Mouse (Mus musculus) hindbrain, embryonic 10.5 days (tissue): ENCODE data around the gene Suds3. TPM values are rescaled to one million over a fixed set of nuclear protein-coding genes. Genes with fewer than 3 reads are reported as not detected.
A peak's percentile ranks its signal among the peaks of the same experiment; 100 is the strongest.

ENCODE experiments used
- DNase-seq: peaks from one replicate; pipeline ENCODE4 v3.0.0-alpha.2; 2017; ENCODE audit warnings: low spot score
- H3K27ac ChIP-seq: fragments of 300-500 bp; sonication (generic); 2 replicates; pipeline ENCODE4 v1.5.1; 2016; ENCODE audit warnings: mild to moderate bottlenecking, moderate library complexity
- H3K27me3 ChIP-seq: fragments of 300-500 bp; sonication (generic); 2 replicates; pipeline ENCODE4 v1.6.1; 2016; ENCODE audit warnings: mild to moderate bottlenecking; ENCODE audit not compliant: poor library complexity, insufficient read depth, severe bottlenecking
- H3K36me3 ChIP-seq: fragments of 300-500 bp; sonication (generic); 2 replicates; pipeline ENCODE4 v1.6.1; 2016; ENCODE audit warnings: mild to moderate bottlenecking, moderate library complexity
- H3K4me1 ChIP-seq: fragments of 300-500 bp; sonication (generic); replicated peaks from 2 replicates; pipeline ENCODE4 v1.6.1; 2016; ENCODE audit warnings: mild to moderate bottlenecking
- H3K4me3 ChIP-seq: fragments of 300-500 bp; sonication (generic); 2 replicates; pipeline ENCODE4 v1.5.1; 2016; ENCODE audit warnings: mild to moderate bottlenecking, moderate library complexity
- H3K9me3 ChIP-seq: fragments of 300-500 bp; sonication (generic); 2 replicates; pipeline ENCODE4 v1.6.1; 2016; ENCODE audit warnings: mild to moderate bottlenecking, moderate library complexity
- WGBS: fragments of 180-500 bp; shearing (Covaris S2); methylation state at CpG from one replicate; pipeline ENCODE4 v1.1.7; 2016; 5-methylcytosine and 5-hydroxymethylcytosine counted together
- polyA plus RNA-seq: library from polyadenylated mRNA; unstranded; fragments of >200 nt; fragmentation: Nextera tagmentation; extraction: Ambion mirVana; gene quantifications from 2 replicates; pipeline ENCODE4 v1.2.1, GENCODE M21; 2016

The Suds3 gene
- polyA plus RNA-seq, 1 experiment from 2014 or later, result 90.4 TPM

DNA sequence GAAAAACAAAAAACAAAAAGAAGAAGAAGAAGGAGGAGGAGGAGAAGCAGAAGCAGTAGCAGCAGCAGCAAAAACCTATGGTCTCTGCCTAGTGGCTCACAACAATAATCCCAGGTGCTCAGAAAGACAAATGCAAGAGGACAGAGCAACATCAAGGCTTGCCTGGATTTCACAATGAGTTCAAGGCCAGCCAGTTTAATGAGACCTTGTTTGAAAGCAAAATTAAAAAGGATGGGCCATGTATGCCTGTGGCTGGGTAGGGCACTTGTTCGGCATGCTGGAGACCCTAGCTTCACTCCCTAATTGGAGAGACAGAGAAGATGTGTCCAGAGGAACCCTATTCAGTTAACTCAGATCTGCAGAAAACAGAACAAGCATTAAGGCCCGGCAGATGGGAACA, 1.3 kb upstream of the Suds3 start:
- no peak for DNase-seq
- 91% methylated on average over 2 of the region's 2 CpGs for WGBS

GRCm38 (mm10) chr5:117116660-117117059, 747 bp upstream of the Suds3 start:
- WGBS, result 75% methylated on average over 2 of the region's 2 CpGs
- peaks cover 23% of the 10 kb centered on the region for H3K36me3 ChIP-seq
- peaks cover 14% of the 10 kb centered on the region for H3K27me3 ChIP-seq
- H3K4me1 ChIP-seq, result peaks cover 38% of the 10 kb centered on the region
- no peak for DNase-seq
- H3K27ac ChIP-seq, result no peak overlapping the region
- no peaks in the 10 kb centered on the region for H3K9me3 ChIP-seq
- no peak overlapping the region for H3K4me3 ChIP-seq

More for the DNA sequence above, 1.3 kb upstream of the Suds3 start:
- Histone ChIP-seq H3K36me3 (peaks cover 17% of the 10 kb centered on the region), H3K9me3 (no peaks in the 10 kb centered on the region), H3K27ac (no peak overlapping the region), H3K4me3 (no peak overlapping the region), H3K27me3 (peaks cover 20% of the 10 kb centered on the region), H3K4me1 (peaks cover 44% of the 10 kb centered on the region)

DNA sequence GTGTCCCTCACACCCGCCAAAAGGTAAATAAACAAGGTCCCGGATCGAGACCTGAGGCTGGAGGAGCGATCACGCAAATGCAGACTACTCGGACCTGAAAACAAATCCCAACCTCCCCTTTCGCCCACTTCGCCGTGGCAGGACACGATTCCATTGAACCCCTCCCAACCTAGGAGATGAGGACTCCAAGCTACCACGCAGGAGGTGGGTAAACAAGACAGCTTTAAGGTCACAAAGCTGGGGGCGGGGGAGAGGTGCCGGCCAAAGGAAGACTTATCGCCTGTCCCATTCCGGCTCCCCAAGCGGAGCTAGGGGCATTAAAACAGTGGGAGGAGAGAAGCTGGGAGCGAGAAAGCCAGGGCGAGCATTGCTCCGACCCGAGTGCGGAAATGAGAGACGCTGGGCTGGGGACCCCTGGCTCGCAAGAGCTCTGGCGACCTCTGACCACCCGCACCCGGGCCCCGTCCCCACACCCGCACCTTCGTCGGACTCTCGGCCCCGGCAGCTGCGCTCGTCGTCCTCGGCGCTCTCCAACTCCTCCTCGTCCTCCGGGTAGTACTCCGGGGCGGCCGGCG, 633 bp downstream of the Suds3 start:
- Histone ChIP-seq H3K4me1 (peaks cover 25% of the 10 kb centered on the region), H3K27me3 (peaks cover under 1% of the 10 kb centered on the region; the same call in 1 of the 2 replicates), H3K36me3 (peaks cover 36% of the 10 kb centered on the region), H3K27ac (peak overlapping the region; percentile 96), H3K9me3 (no peaks in the 10 kb centered on the region), H3K4me3 (peak overlapping the region; percentile 83)
- peak; percentile 63 for DNase-seq
- under 1% methylated on average over 43 of the region's 43 CpGs for WGBS

DNA sequence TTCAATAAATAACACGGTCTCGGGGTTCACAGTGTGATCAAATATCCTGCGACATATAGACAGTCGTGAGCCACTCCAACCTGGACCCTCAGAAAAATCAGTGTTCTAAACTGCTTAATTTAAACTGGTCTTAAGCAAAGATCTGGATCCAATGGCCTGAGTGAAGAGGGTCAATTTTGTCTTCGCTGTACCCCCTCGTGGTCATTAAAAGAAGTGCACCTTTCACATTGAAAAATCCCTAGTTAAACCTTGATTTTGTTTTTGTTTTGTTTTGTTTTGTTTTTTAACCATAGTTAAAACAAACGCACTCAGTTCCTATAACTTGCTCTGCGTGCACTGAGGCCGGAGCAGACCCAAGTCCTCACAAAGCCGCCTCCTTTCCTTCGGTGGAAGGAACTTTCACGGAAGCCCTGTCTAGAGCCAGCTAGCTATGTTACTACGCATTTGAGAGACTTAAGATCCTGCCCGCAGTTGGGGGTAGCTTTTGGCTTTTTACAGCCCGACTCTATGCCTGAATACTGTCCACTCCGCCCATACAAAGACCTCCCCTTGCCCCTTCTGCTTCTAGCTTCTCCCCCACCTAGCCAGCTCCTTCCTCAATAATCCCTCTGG, 1.2 kb downstream of the Suds3 start:
- peak; percentile 36 for DNase-seq
- no peaks in the 10 kb centered on the region for H3K9me3 ChIP-seq
- H3K27ac ChIP-seq, result peak overlapping the region; percentile 96
- 5% methylated on average over 16 of the region's 16 CpGs for WGBS
- H3K4me1 ChIP-seq, result peaks cover 22% of the 10 kb centered on the region
- H3K4me3 ChIP-seq, result peak overlapping the region; percentile 83
- no peaks in the 10 kb centered on the region for H3K27me3 ChIP-seq
- H3K36me3 ChIP-seq, result peaks cover 42% of the 10 kb centered on the region

GRCm38 (mm10) chr5:117113330-117113729, 2.6 kb downstream of the Suds3 start:
- no peak overlapping the region for H3K4me3 ChIP-seq
- no peaks in the 10 kb centered on the region for H3K9me3 ChIP-seq
- no peak for DNase-seq
- 91% methylated on average over 7 of the region's 7 CpGs for WGBS
- no peak overlapping the region for H3K27ac ChIP-seq
- peaks cover 55% of the 10 kb centered on the region for H3K36me3 ChIP-seq
- H3K27me3 ChIP-seq, result no peaks in the 10 kb centered on the region
- peaks cover 13% of the 10 kb centered on the region for H3K4me1 ChIP-seq

GRCm38 (mm10) chr5:117111774-117112112, 4.2 kb downstream of the Suds3 start:
- 96% methylated on average over 7 of the region's 7 CpGs for WGBS
- no peak for DNase-seq
- no peak overlapping the region for H3K4me3 ChIP-seq
- H3K27me3 ChIP-seq, result no peaks in the 10 kb centered on the region
- peaks cover 71% of the 10 kb centered on the region for H3K36me3 ChIP-seq
- peaks cover 13% of the 10 kb centered on the region for H3K4me1 ChIP-seq
- H3K9me3 ChIP-seq, result no peaks in the 10 kb centered on the region
- H3K27ac ChIP-seq, result no peak overlapping the region

- WGBS, result 92% methylated on average over 16 of the region's 16 CpGs
- Histone ChIP-seq H3K4me1 (peaks cover 11% of the 10 kb centered on the region), H3K9me3 (no peaks in the 10 kb centered on the region), H3K27me3 (no peaks in the 10 kb centered on the region), H3K27ac (no peak overlapping the region), H3K36me3 (peaks cover 76% of the 10 kb centered on the region), H3K4me3 (no peak overlapping the region)
- DNase-seq, result no peak
Measured at GRCm38 (mm10) chr5:117111064-117111773, 4.7 kb downstream of the Suds3 start.

GRCm38 (mm10) chr5:117109522-117109921, 6.4 kb downstream of the Suds3 start:
- H3K4me3 ChIP-seq, result no peak overlapping the region
- H3K4me1 ChIP-seq, result peaks cover 6% of the 10 kb centered on the region; the same call in 1 of the 2 replicates
- H3K27ac ChIP-seq, result no peak overlapping the region
- no peaks in the 10 kb centered on the region for H3K9me3 ChIP-seq
- H3K36me3 ChIP-seq, result peaks cover 93% of the 10 kb centered on the region
- no peak for DNase-seq
- WGBS, result 88% methylated on average over 8 of the region's 8 CpGs
- H3K27me3 ChIP-seq, result no peaks in the 10 kb centered on the region

GRCm38 (mm10) chr5:117108731-117109130, 7.2 kb downstream of the Suds3 start:
- Histone ChIP-seq H3K4me3 (no peak overlapping the region), H3K9me3 (no peaks in the 10 kb centered on the region), H3K36me3 (peaks cover 99% of the 10 kb centered on the region), H3K27me3 (no peaks in the 10 kb centered on the region), H3K4me1 (no peaks in the 10 kb centered on the region), H3K27ac (no peak overlapping the region)
- no peak for DNase-seq
- 97% methylated on average over 13 of the region's 13 CpGs for WGBS

DNA sequence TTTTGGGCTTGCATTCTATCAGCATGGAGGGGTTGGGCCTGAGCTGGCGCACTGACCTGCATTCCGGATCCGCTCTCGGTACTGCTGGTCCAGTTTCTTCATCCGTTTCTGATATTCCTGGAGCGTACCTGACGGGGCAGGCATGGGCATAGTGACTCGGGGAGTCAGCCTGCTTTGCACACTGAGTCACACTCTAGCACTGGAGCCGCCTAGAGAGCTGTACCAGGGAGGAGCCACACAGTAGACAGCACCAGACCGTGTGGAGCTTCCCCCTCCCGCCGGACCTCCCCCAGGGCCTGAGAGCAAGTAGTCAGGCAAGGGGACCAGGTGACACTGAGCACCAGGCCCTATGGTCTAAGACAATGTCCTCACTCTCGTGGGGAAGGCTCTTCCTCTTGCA, 7.6 kb downstream of the Suds3 start:
- Histone ChIP-seq H3K9me3 (no peaks in the 10 kb centered on the region), H3K27ac (no peak overlapping the region), H3K4me1 (no peaks in the 10 kb centered on the region), H3K27me3 (no peaks in the 10 kb centered on the region), H3K36me3 (peaks cover 99% of the 10 kb centered on the region), H3K4me3 (no peak overlapping the region)
- 96% methylated on average over 13 of the region's 13 CpGs for WGBS
- DNase-seq, result no peak

DNA sequence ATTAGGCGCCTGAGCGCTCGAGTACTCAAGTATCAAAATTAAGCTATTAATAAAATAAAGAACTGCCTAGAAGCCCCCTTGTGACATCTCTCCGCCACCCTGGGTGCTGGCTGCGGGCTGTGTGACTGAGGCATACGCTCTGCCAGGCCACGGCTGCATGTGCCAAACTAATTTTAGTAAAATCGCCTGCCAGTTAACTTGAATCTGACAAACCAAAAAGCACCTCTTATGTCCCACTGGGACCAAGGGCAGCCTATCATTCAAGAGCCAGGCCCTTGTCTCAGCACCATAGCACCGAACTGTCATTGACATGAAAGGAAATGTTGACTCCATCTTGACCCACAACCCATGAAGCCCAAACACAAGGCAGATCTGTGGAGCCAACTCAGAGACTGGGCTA, 10.2 kb downstream of the Suds3 start:
- Histone ChIP-seq H3K4me1 (no peaks in the 10 kb centered on the region), H3K9me3 (no peaks in the 10 kb centered on the region), H3K27ac (no peak overlapping the region), H3K27me3 (no peaks in the 10 kb centered on the region), H3K36me3 (peaks cover 99% of the 10 kb centered on the region), H3K4me3 (no peak overlapping the region)
- WGBS, result 90% methylated on average over 9 of the region's 9 CpGs
- DNase-seq, result no peak

DNA sequence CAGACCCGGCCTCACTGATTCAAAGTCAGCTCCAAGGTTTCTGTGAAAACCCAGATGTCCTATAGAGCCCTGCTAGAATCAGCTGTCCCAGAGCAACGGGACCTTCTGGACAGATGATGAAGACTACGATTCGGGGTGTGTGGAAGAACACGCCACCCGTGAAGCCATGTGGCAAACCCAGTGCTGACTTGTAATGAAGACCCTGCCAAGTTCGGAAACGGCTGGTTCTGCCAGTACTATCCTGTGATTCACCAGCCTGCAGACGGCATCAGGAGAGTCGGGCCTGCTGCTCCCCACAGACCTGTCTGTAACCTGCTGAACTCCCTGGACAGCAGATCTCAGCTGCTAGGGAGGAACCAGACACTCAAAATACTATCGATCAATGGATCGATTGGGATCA, 11.6 kb downstream of the Suds3 start:
- peaks cover 100% of the 10 kb centered on the region for H3K36me3 ChIP-seq
- no peaks in the 10 kb centered on the region for H3K4me1 ChIP-seq
- no peak overlapping the region for H3K4me3 ChIP-seq
- no peak overlapping the region for H3K27ac ChIP-seq
- DNase-seq, result no peak
- H3K9me3 ChIP-seq, result no peaks in the 10 kb centered on the region
- WGBS, result 94% methylated on average over 12 of the region's 12 CpGs
- no peaks in the 10 kb centered on the region for H3K27me3 ChIP-seq

GRCm38 (mm10) chr5:117103194-117103929, 12.6 kb downstream of the Suds3 start:
- H3K27me3 ChIP-seq, result no peaks in the 10 kb centered on the region
- no peaks in the 10 kb centered on the region for H3K9me3 ChIP-seq
- H3K4me3 ChIP-seq, result no peak overlapping the region
- WGBS, result 93% methylated on average over 20 of the region's 20 CpGs
- DNase-seq, result no peak
- peaks cover 100% of the 10 kb centered on the region for H3K36me3 ChIP-seq
- no peak overlapping the region for H3K27ac ChIP-seq
- peaks cover 7% of the 10 kb centered on the region; the same call in 1 of the 2 replicates for H3K4me1 ChIP-seq
